Mouse (Mus musculus): ENCODE measurements around the gene Gm3633.
"Not testable (repeated sequence)": the region's sequence is repeated elsewhere in the genome, so short reads cannot be mapped to it uniquely, and the experiment has no call there.

The Gm3633 gene

DNA sequence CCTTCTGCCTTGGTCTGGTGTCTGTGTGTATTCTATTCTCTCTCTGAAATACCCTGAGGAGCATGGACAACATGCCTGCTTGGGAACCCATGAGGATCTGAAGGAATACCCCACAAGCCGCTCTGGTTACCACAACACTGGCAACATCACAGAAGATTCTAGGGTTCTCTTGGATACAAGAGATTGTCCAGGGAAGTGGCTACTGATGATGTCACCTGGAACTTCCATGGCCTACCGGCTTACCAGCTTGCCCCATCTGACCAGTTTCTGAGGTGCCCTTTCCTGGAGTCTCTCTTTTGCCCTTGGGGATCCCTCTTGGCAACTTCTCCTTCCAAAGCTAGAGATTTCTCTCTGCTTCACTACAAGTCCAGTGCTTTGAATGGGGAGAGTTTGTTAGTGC, at the start of gene Gm3633:
TSS of gene Gm3633 (minus strand) at position 101 of the 400 bp plus-strand sequence.
- DNase-seq (ENCODE audit: low spot score), result not testable (repeated sequence)

DNA sequence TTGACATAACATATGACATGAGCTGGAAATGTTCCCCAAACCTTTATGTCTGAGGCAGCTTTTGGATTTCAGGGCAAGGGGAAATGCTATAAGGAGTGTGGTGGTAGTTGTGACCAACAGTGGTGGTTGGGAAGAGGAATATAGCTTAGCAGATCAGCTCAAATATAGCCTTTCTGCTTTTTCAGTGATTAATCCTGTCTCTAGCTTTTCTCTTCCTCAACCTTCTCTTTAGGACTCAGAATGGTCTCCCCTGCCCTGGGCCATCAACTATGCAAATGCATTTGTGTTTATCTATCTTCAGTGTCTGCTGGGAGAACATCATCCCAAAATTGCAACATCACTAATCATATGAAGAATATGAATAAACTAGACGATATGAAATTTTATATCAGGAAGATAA, 13.9 kb upstream of the Gm3633 start, which contains the start of gene Gm10378:
TSS of gene Gm10378 (plus strand) at position 301 of the 400 bp plus-strand sequence.
- DNase-seq (ENCODE audit: low spot score), result not testable (repeated sequence)

DNA sequence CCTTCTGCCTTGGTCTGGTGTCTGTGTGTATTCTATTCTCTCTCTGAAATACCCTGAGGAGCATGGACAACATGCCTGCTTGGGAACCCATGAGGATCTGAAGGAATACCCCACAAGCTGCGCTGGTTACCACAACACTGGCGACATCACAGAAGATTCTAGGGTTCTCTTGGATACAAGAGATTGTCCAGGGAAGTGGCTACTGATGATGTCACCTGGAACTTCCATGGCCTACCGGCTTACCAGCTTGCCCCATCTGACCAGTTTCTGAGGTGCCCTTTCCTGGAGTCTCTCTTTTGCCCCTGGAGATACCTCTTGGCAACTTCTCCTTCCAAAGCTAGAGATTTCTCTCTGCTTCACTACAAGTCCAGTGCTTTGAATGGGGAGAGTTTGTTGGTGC, 41.9 kb downstream of the Gm3633 start, which contains the start of gene Gm17124:
TSS of gene Gm17124 (minus strand) at position 101 of the 400 bp plus-strand sequence.
- DNase-seq (ENCODE audit: low spot score), result not testable (repeated sequence)

Data from c-Kit-positive CD71-positive TER-119-positive erythroid progenitor cells, embryonic 14.5 days (primary cell).